Mouse (Mus musculus) left cerebral cortex, adult 2 months (tissue): ENCODE measurements around the gene Brk1. TPM values are rescaled to one million over a fixed set of nuclear protein-coding genes. Genes with fewer than 3 reads are reported as not detected.

ENCODE experiments used
- DNase-seq, 2 experiments: peaks; one replicate each; pipeline ENCODE4 v3.0.0; 2021 to 2022; ENCODE audit warnings: low spot score in 2 of 2, mixed read lengths in 1 of 2; ENCODE audit errors: extremely low spot score in 1 of 2
- H3K27ac ChIP-seq: fragments of 200-600 bp; 2 replicates; pipeline ENCODE4 v1.8.1; 2022
- H3K4me3 ChIP-seq: fragments of 200-600 bp; 2 replicates; pipeline ENCODE4 v1.8.1; 2022
- CTCF ChIP-seq: fragments of 200-600 bp; IDR thresholded peaks from 2 replicates; pipeline ENCODE4 v1.8.1; 2022; ENCODE audit warnings: antibody characterized with exemption, mild to moderate bottlenecking, moderate library complexity
- intact Hi-C: fragments of 180-260 bp; cut with DNase I; formaldehyde crosslinking; loops from one replicate; pipeline ENCODE4 v1.15.1; 2025
- total RNA-seq, 2 experiments: library from RNA; stranded (reverse); gene quantifications; 2 replicates each; pipeline ENCODE4 v1.2.3; 2021

The Brk1 gene
- total RNA-seq, 2 experiments from 2014 or later, result 221 to 228 TPM

- no peak overlapping the region for H3K4me3 ChIP-seq
- no peak overlapping the region; the same call in 1 of the 2 replicates for H3K27ac ChIP-seq
- intact Hi-C loops, result no loop called here
- DNase-seq, result no peak
- no peak for TF ChIP-seq CTCF
These were observed 45.0 kb downstream of the Brk1 start for GRCm38 (mm10) chr6:113649346-113650196.

- TF ChIP-seq CTCF, result no peak
- intact Hi-C loops, result no loop called here
- H3K4me3 ChIP-seq, result no peak overlapping the region
- no peak for DNase-seq
- peak overlapping the region; percentile 28; the same call in 1 of the 2 replicates for H3K27ac ChIP-seq
These were observed 45.6 kb downstream of the Brk1 start for GRCm38 (mm10) chr6:113650197-113650640.

DNA sequence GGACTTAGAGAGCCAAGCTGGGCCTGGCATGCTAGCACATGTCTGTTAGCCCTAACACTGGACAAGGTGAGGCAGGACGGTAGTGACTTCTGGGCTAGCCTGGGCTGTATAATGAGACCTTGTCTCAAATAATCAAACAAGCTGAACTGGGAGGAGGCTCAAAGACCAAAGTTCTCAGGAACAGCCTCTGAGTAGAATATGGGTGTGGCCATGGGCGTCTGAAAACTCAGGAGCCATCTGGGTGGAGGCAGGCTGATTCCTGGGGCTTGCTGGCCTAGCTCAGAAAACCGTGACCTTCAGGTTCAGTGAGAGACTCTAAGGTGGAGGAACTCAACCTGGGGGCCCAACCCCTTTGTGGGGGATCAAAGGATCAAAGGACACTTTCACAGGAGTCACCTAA is 47.1 kb downstream of the Brk1 start:
- TF ChIP-seq CTCF, result no peak
- Histone ChIP-seq H3K4me3 (no peak overlapping the region), H3K27ac (no peak overlapping the region)
- intact Hi-C loops, result no loop called here
- no peak for DNase-seq

DNA sequence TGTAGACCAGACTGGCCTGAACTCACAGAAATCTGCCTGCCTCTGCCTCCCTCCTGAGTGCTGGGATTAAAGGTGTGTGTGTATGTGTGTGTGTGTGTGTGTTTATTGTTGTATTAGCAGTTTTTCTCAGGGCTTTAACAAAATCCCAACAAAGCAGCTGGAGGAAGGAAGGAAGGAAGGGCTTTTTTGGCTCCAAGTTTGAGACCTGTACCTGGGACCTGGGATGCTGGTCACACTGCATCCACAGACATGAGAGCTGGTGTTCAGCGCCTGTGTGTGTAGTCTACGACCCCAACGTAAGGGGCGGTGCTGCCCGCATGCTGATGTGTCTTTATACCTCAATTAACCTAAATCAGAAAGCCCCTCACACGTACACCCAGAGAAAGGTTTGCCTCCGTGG is 49.0 kb downstream of the Brk1 start:
- Histone ChIP-seq H3K27ac (peak overlapping the region; percentile 32; the same call in 1 of the 2 replicates), H3K4me3 (no peak overlapping the region)
- intact Hi-C loops, result no loop called here
- DNase-seq, result no peak
- TF ChIP-seq CTCF, result no peak

DNA sequence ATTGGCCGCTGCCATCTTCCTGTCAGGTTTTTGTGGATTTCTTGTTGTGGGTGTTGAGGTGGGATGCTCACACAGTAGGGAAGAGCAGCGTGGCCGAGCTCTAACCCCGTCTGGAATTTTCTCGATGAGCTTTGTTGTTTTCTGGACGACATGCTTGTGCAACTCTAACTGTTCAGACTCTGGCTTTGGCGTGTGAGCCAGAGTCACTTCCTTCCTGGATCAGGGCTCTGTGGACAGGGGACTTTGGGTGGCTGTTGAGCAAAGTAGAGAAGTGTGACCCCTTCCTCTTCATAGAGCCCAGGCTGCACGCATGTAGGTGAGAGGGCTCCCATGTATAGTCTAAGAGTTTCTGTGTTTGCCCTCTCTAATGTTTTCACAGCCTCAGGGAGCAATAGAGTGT is 49.5 kb downstream of the Brk1 start:
- H3K27ac ChIP-seq, result peak overlapping the region; percentile 32
- no peak for TF ChIP-seq CTCF
- intact Hi-C loops, result no loop called here
- no peak for DNase-seq
- H3K4me3 ChIP-seq, result no peak overlapping the region

DNA sequence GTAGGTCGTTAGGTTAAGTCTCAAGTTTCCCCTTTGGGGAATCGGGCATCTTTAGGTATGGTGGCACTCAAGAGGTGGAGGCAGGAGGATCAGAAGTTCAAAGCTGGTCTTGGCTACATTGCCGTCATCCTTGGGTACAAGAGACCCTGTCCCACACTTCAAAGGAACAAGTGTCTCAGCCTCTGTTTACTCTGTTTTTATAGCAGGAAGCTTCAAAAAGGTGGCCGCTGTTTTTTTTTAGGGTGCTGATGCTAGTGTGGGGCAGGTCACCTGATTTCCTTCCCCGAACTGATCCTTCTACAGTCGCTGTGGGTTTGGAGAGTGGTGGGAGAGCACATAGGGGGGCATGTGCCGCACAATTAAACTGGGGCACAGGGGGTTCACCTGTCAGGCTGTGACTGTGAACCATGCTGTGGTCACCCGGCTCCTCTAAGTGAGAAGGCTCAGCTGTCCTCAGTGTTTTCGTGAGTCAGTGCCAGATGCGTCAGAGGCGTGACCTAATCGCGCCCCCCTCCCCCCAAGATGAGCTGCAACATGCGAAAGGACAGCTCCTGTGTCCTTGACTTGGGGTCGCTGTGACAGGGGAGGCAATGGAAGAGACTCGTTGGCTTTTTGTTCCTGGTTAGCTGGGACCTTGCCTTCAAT is 50.3 kb downstream of the Brk1 start:
- Histone ChIP-seq H3K27ac (peak overlapping the region; percentile 32; the same call in 1 of the 2 replicates), H3K4me3 (no peak overlapping the region)
- intact Hi-C loops, result no loop called here
- DNase-seq, result no peak
- no peak for TF ChIP-seq CTCF

GRCm38 (mm10) chr6:113655475-113655874 is 50.9 kb downstream of the Brk1 start:
- H3K4me3 ChIP-seq, result no peak overlapping the region
- TF ChIP-seq CTCF, result no peak
- intact Hi-C loops, result no loop called here
- DNase-seq, result no peak
- H3K27ac ChIP-seq, result no peak overlapping the region

- DNase-seq, result no peak
- no peak for TF ChIP-seq CTCF
- intact Hi-C loops, result no loop called here
- H3K4me3 ChIP-seq, result no peak overlapping the region
- H3K27ac ChIP-seq, result peak overlapping the region; percentile 7; the same call in 1 of the 2 replicates
These were observed 52.3 kb downstream of the Brk1 start for GRCm38 (mm10) chr6:113656847-113657246.

GRCm38 (mm10) chr6:113658226-113658625 is 53.7 kb downstream of the Brk1 start:
- no peak for TF ChIP-seq CTCF
- DNase-seq, result no peak
- Histone ChIP-seq H3K4me3 (no peak overlapping the region), H3K27ac (0 out of 2 replicates have a peak overlapping the region, but pooled peaks have one; percentile 44)
- intact Hi-C loops, result no loop called here

DNA sequence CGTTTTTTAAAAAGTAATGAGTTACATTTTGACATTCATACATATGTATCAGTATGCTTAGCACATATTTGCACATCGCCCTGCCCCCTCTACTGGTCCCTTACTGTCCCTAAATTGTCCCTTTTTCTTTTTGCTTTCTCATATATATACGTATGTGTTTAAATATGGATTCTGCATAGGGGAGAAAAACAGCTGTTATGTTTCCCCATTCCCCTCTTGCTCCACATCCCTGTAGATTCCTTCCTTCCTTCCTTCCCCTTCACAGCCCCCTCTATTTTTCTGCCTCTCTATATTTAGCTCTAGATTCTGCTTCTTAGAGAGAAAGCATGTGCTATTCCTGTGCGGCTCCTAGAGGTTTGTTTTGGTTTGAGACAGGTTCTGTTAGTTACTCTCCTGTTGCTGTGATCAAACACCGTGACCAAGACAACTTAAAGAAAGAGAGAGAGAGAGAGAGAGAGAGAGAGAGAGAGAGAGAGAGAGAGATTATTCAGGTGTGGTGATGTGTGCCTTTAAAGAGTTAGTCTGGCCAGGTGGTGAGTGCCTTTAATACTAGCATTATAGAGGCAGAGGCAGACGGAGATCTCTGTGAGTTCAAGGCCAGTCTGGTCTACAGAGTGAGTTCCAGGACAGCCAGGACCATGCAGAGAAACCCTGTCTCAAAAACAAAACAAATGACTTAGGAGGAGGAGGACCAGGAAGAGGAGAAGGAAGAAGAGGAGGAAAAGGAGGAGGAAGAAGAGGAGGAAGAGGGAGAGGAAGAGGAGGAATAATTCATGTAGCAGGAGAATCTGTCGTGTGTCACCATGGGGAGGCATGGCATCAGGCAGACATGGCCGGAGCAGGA is 55.3 kb downstream of the Brk1 start:
- intact Hi-C loops, result no loop called here
- DNase-seq, result no peak
- Histone ChIP-seq H3K4me3 (no peak overlapping the region), H3K27ac (peak overlapping the region; percentile 65)
- TF ChIP-seq CTCF, result no peak; the same call in 1 of the 2 replicates

DNA sequence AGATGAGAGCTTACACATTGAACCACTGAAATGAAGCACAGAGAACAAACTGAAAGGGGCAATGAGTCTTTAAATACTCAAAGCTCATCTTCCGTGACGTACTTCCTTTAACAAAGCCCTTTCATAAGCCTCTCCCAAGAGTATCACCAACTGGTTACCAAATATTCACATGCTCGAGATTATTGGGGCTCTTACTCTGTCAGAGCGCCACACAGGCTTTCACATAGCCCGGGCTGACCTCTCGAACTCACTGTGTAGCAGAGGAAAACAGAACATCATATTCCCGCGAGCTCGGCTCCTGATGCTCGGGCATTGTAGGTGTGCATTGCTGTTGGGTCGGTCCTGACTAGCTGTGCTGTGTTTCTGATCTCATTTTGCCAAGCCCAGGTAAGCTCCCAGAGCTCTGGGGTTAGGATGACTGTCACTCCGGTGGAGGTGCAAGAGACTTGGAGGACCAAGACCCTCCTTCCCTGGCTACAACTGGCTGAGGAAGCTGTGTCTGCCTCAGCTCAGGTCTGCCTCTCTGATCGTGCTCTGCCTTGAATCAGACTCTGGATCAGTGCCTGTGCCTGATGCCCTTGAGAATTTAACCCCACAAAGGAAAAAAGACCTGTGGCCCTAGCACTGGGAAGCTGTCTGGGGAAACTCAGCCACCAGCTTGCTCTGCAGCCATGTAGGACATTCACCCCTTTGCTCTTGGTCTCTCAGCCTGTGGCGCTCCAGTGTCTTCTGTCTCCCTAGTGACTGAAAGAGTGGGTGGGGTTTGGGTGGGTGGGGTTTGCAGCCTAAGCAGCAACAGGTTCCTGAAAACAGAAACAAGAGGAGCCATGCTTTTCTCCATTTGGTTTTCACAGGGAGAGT is 56.1 kb downstream of the Brk1 start:
- intact Hi-C loops, result no loop called here
- no peak for TF ChIP-seq CTCF
- Histone ChIP-seq H3K4me3 (no peak overlapping the region), H3K27ac (peak overlapping the region; percentile 61)
- no peak for DNase-seq
